In the genomic region with DNA sequence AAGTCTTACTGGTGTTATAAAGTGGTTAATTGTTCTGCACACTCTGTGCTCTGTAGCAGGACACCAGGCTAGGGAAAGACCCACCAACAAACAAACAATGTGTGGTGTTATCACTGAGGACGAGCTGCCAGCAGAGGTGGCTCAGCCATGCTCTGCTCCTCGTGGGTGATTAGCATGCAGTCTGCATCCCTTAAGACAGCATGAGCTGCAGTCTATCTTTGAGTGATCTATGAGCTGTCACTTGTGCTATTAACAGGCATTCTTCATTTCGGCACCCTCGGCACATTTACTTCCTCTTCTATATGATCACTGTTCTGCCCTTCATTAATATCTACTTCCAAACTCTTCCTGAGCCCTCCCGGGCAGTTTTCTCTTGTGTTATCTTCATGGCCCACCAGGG, we compare ENCODE assay signal across 26 mouse cellular contexts.
A peak's percentile ranks its signal among the peaks of the same experiment; 100 is the strongest.
DNase-seq lines count a peak whose midpoint lies in the region; ATAC-seq and TF ChIP-seq lines count a peak whose summit lies in the region.
"Had no signal": no experiment of that assay in that cellular context is flagged by ENCODE, and none has a peak within 500 bp of the region (broad histone marks: within the 10 kb centered on the region; RNA-seq: fewer than 3 reads in every experiment).

No protein-coding gene starts in this region.

- H3K4me2 ChIP-seq in hindbrain, embryonic 13.5 days: no peak overlapping the region
- no peak overlapping the region for H3K4me2 ChIP-seq in hindbrain, embryonic 16.5 days (ENCODE audit: low read length)
- no peak overlapping the region for H3K4me2 ChIP-seq in lung, postnatal 0 days (replicated peaks; ENCODE audit: low read depth, low read length)
- H3K4me2 ChIP-seq: forebrain, embryonic 13.5 days; heart, embryonic 12.5 days; heart, embryonic 15.5 days had no signal

- H3K36me3 ChIP-seq in megakaryocyte, embryonic 14.5 days (replicated peaks; ENCODE audit: low read length): no peaks in the 10 kb centered on the region
- no peaks in the 10 kb centered on the region for H3K36me3 ChIP-seq in hindbrain, embryonic 13.5 days
- H3K36me3 ChIP-seq in hindbrain, embryonic 16.5 days (ENCODE audit: control insufficient read depth, insufficient read depth, low read length): no peaks in the 10 kb centered on the region
- H3K36me3 ChIP-seq in lung, postnatal 0 days (ENCODE audit: insufficient read depth, low read length): no peaks in the 10 kb centered on the region
- H3K36me3 ChIP-seq: forebrain, embryonic 10.5 days; G1E; heart, embryonic 12.5 days; heart, embryonic 15.5 days had no signal

- no peak for TF ChIP-seq CTCF in lung, postnatal 0 days (IDR thresholded peaks at IDR 0.05)

- 43% methylated on average over 5 of the region's 5 CpGs for WGBS in hindbrain, embryonic 13.5 days
- 39% methylated on average over 5 of the region's 5 CpGs for WGBS in hindbrain, embryonic 16.5 days
- 35% methylated on average over 5 of the region's 5 CpGs for WGBS in lung, postnatal 0 days

- peak; percentile 81 for DNase-seq in heart, adult 11 months
- DNase-seq in heart, adult 8-10 months (ENCODE audit: low spot score): no peak
- DNase-seq in lung, postnatal 0 days (ENCODE audit: low spot score): no peak
- no peak for DNase-seq in adrenal gland, adult 18-20 months (ENCODE audit: low spot score in 2 of 2)
- DNase-seq: adrenal gland, adult 2 months; adrenal gland, postnatal 14 days; B cell, adult 2 months; cerebellum, adult 18-20 months; cerebellum, adult 9-10 months; cerebellum, postnatal 14 days; gastrocnemius, postnatal 10 days; gastrocnemius, postnatal 36 days; heart, postnatal 10 days; heart, postnatal 36 days had no signal

- H3K9ac ChIP-seq in hindbrain, embryonic 13.5 days: no peak overlapping the region
- H3K9ac ChIP-seq in hindbrain, embryonic 16.5 days (ENCODE audit: low read depth, low read length): no peak overlapping the region
- H3K9ac ChIP-seq in lung, postnatal 0 days (replicated peaks; ENCODE audit: low read depth): no peak overlapping the region
- H3K9ac ChIP-seq: forebrain, embryonic 13.5 days; heart, embryonic 12.5 days; heart, embryonic 15.5 days had no signal

- H3K4me1 ChIP-seq in megakaryocyte, embryonic 14.5 days: no peaks in the 10 kb centered on the region
- peaks cover 5% of the 10 kb centered on the region; the same call in 1 of the 2 replicates for H3K4me1 ChIP-seq in hindbrain, embryonic 13.5 days (replicated peaks)
- no peaks in the 10 kb centered on the region for H3K4me1 ChIP-seq in hindbrain, embryonic 16.5 days (ENCODE audit: control insufficient read depth, insufficient read depth, low read depth, low read length)
- H3K4me1 ChIP-seq in lung, postnatal 0 days (ENCODE audit: insufficient read depth, low read depth, low read length): no peaks in the 10 kb centered on the region
- H3K4me1 ChIP-seq: forebrain, embryonic 10.5 days; forebrain, embryonic 13.5 days; heart, embryonic 12.5 days; heart, embryonic 15.5 days had no signal

- H3K27ac ChIP-seq in hindbrain, embryonic 13.5 days: peak overlapping the region; percentile 3; the same call in 1 of the 2 replicates
- no peak overlapping the region for H3K27ac ChIP-seq in hindbrain, embryonic 16.5 days (ENCODE audit: low read depth, low read length)
- H3K27ac ChIP-seq in lung, postnatal 0 days (ENCODE audit: low read length): no peak overlapping the region
- H3K27ac ChIP-seq: forebrain, embryonic 10.5 days; forebrain, embryonic 13.5 days; heart, embryonic 15.5 days had no signal

- no peaks in the 10 kb centered on the region for H3K27me3 ChIP-seq in megakaryocyte, embryonic 14.5 days (replicated peaks)
- no peaks in the 10 kb centered on the region for H3K27me3 ChIP-seq in hindbrain, embryonic 13.5 days
- H3K27me3 ChIP-seq in hindbrain, embryonic 16.5 days (replicated peaks; ENCODE audit: control insufficient read depth, insufficient read depth, low read length): no peaks in the 10 kb centered on the region
- no peaks in the 10 kb centered on the region for H3K27me3 ChIP-seq in lung, postnatal 0 days (replicated peaks; ENCODE audit: insufficient read depth, low read length)
- H3K27me3 ChIP-seq: forebrain, embryonic 13.5 days; heart, embryonic 12.5 days; heart, embryonic 15.5 days had no signal

- ATAC-seq in megakaryocyte, adult 5-6 weeks (ENCODE audit: poor library complexity, severe bottlenecking): no peak
- peak; percentile 65; the same call in 1 of the 2 replicates for ATAC-seq in hindbrain, embryonic 13.5 days (ENCODE audit: low FRiP score)
- peak; percentile 84 for ATAC-seq in hindbrain, embryonic 16.5 days
- no peak for ATAC-seq in lung, postnatal 0 days
- ATAC-seq: forebrain, embryonic 13.5 days; forebrain, embryonic 16.5 days; intestine, postnatal 0 days; Patski had no signal

- no peaks in the 10 kb centered on the region for H3K9me3 ChIP-seq in megakaryocyte, embryonic 14.5 days
- no peaks in the 10 kb centered on the region for H3K9me3 ChIP-seq in hindbrain, embryonic 13.5 days
- no peaks in the 10 kb centered on the region for H3K9me3 ChIP-seq in hindbrain, embryonic 16.5 days (ENCODE audit: control insufficient read depth, low read length)
- no peaks in the 10 kb centered on the region for H3K9me3 ChIP-seq in lung, postnatal 0 days (ENCODE audit: low read length)
- H3K9me3 ChIP-seq: forebrain, embryonic 10.5 days; forebrain, embryonic 13.5 days; heart, embryonic 12.5 days; heart, embryonic 15.5 days had no signal

- H3K4me3 ChIP-seq in megakaryocyte, embryonic 14.5 days (replicated peaks): peak overlapping the region; percentile 44
- H3K4me3 ChIP-seq in hindbrain, embryonic 13.5 days: no peak overlapping the region
- no peak overlapping the region for H3K4me3 ChIP-seq in hindbrain, embryonic 16.5 days (ENCODE audit: low read length)
- H3K4me3 ChIP-seq in lung, postnatal 0 days (ENCODE audit: low read depth, low read length): no peak overlapping the region
- H3K4me3 ChIP-seq: forebrain, embryonic 10.5 days; forebrain, embryonic 13.5 days; heart, embryonic 12.5 days; heart, embryonic 15.5 days had no signal

- no peak for TF ChIP-seq EP300 in lung, postnatal 0 days (IDR thresholded peaks at IDR 0.05)

Comparison
In these comparisons a context has a peak if more than half of its experiments do, and no peak if none do; other contexts are left out.
1. ATAC-seq: peak in hindbrain, embryonic 13.5 days (single experiment) and hindbrain, embryonic 16.5 days (single experiment); none in megakaryocyte, adult 5-6 weeks (single experiment) and lung, postnatal 0 days (single experiment).